Mouse (Mus musculus): ENCODE measurements around the gene Mill2. TPM values are rescaled to one million over a fixed set of nuclear protein-coding genes. Genes with fewer than 3 reads are reported as not detected.
"Not testable (repeated sequence)": the region's sequence is repeated elsewhere in the genome, so short reads cannot be mapped to it uniquely, and the experiment has no call there.

Gene Mill2
- total RNA-seq (2012; rRNA removed) = 0.04 and 0.21 TPM in 2 replicates

DNA sequence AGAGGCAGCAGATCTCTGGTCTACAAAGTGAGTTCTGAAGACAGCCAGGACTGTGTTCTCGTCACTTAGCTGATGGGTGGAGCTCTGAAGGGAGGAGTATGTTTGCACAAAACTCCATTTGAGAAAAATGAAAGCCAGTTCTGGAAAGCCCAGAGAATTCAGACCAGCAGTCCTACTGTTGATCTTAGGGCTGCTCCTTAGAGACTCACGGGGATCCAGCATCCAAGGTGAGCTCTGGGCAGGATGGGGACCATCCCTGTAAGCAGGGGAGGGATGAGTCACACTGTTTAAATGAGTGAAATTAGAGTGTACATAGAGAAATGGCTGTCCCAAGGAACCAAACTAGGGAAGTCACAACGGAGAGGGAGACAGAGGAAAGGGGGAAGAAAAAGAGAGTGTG, at the start of gene Mill2:
Mill2 (plus strand) TSS at position 102 of the 400 bp plus-strand sequence.
- peaks cover 1 to 10% of the 10 kb centered on the region in 2 experiments; a peak in 3 of 4 replicates for H3K4me1 ChIP-seq (ENCODE audit: control insufficient read depth in 2 of 2, insufficient read depth in 2 of 2, low read length in 2 of 2, poor library complexity in 1 of 2)
- no peak for DNase-seq (ENCODE audit: low read depth, low spot score)
- H3K27ac ChIP-seq (ENCODE audit: insufficient read depth, low read depth, low read length, poor library complexity, severe bottlenecking) = peak within 1 kb of the TSS; percentile 71
- in situ Hi-C loops (cut with MboI; ENCODE audit: low sequenced_read_pairs in 2 of 2, unreplicated experiment in 2 of 2) = no loop called here
- H3K4me3 ChIP-seq (ENCODE audit: insufficient read depth in 1 of 2, low read depth in 1 of 2, low read length in 2 of 2, poor library complexity in 1 of 2, severe bottlenecking in 1 of 2) = peak within 1 kb of the TSS; percentile 5 to 53
- no peaks in the 10 kb centered on the region for H3K9me3 ChIP-seq (ENCODE audit: control insufficient read depth, insufficient read depth, low read depth, low read length)
- H3K36me3 ChIP-seq (ENCODE audit: control insufficient read depth, insufficient read depth, low read length, poor library complexity, severe bottlenecking) = no peaks in the 10 kb centered on the region
- TF ChIP-seq MAFK (IDR thresholded peaks at IDR 0.05; ENCODE audit: insufficient read depth, low read depth, low read length) = no peak
- TF ChIP-seq ZNF384 (IDR thresholded peaks at IDR 0.05; ENCODE audit: low read depth, low read length) = no peak
- TF ChIP-seq HCFC1 (IDR thresholded peaks at IDR 0.05; ENCODE audit: borderline replicate concordance, insufficient read depth, low read length) = no peak
- no peak for TF ChIP-seq ZC3H11A (IDR thresholded peaks at IDR 0.05; ENCODE audit: borderline replicate concordance, low read depth, low read length)
- no peak for TF ChIP-seq CHD2 (IDR thresholded peaks at IDR 0.05; ENCODE audit: low read depth, low read length)
- H3K9ac ChIP-seq (ENCODE audit: insufficient read depth, low read depth, low read length, poor library complexity, severe bottlenecking) = peak within 1 kb of the TSS; percentile 38; the same call in 1 of the 2 replicates

DNA sequence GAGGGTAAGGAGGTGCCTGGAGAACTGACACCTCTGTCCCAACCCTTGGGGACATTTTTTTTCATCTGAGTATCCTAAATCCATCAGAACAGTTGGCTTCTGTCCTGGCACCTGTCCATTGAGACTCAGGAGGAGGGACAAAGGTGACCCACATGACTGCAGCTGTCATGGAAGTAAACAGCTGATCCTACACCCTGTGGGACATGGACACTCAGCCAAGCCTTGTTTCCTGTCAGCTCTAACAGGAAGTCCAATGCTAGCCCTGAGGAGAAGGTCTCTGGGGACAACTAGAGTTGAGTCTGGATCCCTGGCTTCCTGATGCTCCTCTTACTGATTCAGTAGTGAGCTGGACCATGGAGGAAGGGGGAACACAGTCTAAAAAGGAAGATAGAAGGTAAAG, 49.1 kb upstream of the Mill2 start:
- not testable (repeated sequence) for H3K27ac ChIP-seq (ENCODE audit: insufficient read depth, low read depth, low read length, poor library complexity, severe bottlenecking); H3K9ac ChIP-seq (ENCODE audit: insufficient read depth, low read depth, low read length, poor library complexity, severe bottlenecking); DNase-seq (ENCODE audit: low read depth, low spot score); H3K4me1 ChIP-seq (ENCODE audit: control insufficient read depth in 2 of 2, insufficient read depth in 2 of 2, low read length in 2 of 2, poor library complexity in 1 of 2); H3K9me3 ChIP-seq (ENCODE audit: control insufficient read depth, insufficient read depth, low read depth, low read length); H3K36me3 ChIP-seq (ENCODE audit: control insufficient read depth, insufficient read depth, low read length, poor library complexity, severe bottlenecking); H3K4me3 ChIP-seq (ENCODE audit: insufficient read depth in 1 of 2, low read depth in 1 of 2, low read length in 2 of 2, poor library complexity in 1 of 2, severe bottlenecking in 1 of 2)
- in situ Hi-C loops (cut with MboI; ENCODE audit: low sequenced_read_pairs in 2 of 2, unreplicated experiment in 2 of 2) = loop anchor here in 1 of 2 experiments (10.0 kb wide), 1 partner anchor 66 kb away; no protein-coding TSS in a partner anchor

DNA sequence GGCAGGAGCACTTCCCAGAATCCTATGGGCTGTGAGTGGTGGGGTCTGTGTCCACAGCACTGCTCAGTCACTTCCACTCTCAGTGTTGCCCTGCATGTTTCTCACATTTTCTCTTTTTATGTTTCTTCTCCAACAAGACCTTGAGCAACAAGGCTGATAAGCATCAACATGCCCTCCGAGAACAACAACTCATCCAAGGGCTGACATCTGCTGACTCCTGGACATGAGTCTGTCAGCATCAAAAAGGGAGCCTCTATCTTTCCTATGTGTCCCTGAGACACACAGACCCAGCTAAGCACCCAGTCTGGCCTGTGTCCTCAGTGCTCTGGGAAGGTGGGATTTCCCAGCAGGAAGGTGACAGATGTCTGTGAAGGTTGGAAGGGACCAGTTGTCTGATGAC, 41.3 kb upstream of the Mill2 start, which contains the start of gene Psg19:
Psg19 (minus strand) TSS at position 101 of the 400 bp plus-strand sequence.
- Histone ChIP-seq H3K4me3 (ENCODE audit: insufficient read depth in 1 of 2, low read depth in 1 of 2, low read length in 2 of 2, poor library complexity in 1 of 2, severe bottlenecking in 1 of 2) (no peak within 1 kb of the TSS), H3K4me1 (ENCODE audit: control insufficient read depth in 2 of 2, insufficient read depth in 2 of 2, low read length in 2 of 2, poor library complexity in 1 of 2) (no peaks in the 10 kb centered on the region), H3K36me3 (ENCODE audit: control insufficient read depth, insufficient read depth, low read length, poor library complexity, severe bottlenecking) (no peaks in the 10 kb centered on the region), H3K9ac (ENCODE audit: insufficient read depth, low read depth, low read length, poor library complexity, severe bottlenecking) (no peak within 1 kb of the TSS), H3K27ac (ENCODE audit: insufficient read depth, low read depth, low read length, poor library complexity, severe bottlenecking) (no peak within 1 kb of the TSS), H3K9me3 (ENCODE audit: control insufficient read depth, insufficient read depth, low read depth, low read length) (no peaks in the 10 kb centered on the region)
- TF ChIP-seq ZC3H11A (IDR thresholded peaks at IDR 0.05; ENCODE audit: borderline replicate concordance, low read depth, low read length) (no peak), ZNF384 (IDR thresholded peaks at IDR 0.05; ENCODE audit: low read depth, low read length) (no peak), MAFK (IDR thresholded peaks at IDR 0.05; ENCODE audit: insufficient read depth, low read depth, low read length) (no peak), HCFC1 (IDR thresholded peaks at IDR 0.05; ENCODE audit: borderline replicate concordance, insufficient read depth, low read length) (no peak), CHD2 (IDR thresholded peaks at IDR 0.05; ENCODE audit: low read depth, low read length) (no peak)
- in situ Hi-C loops (cut with MboI; ENCODE audit: low sequenced_read_pairs in 2 of 2, unreplicated experiment in 2 of 2) = loop anchor here (5.0 to 10.0 kb wide), 2 partner anchors 71 to 74 kb away; no protein-coding TSS in a partner anchor
- DNase-seq (ENCODE audit: low read depth, low spot score) = no peak

DNA sequence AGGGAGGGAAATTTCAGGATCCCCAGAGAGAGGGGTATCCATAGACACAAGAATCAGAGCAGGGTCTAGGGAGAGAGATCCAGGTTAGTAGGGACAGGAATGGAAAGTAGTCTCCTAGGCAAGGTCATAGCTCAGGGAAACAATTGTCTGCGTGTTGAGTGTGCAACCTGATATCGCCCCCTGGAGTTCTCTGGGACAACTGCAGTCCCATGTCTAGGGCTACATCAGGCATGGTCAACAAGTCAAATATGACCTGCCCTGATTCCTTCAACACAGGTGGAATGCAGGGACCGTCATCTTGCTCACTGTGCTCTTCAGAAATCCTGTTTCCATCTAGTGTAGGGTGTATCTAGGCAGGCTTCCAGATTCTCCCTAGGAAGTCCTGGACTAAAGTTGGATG, 40.6 kb upstream of the Mill2 start:
- in situ Hi-C loops (cut with MboI; ENCODE audit: low sequenced_read_pairs in 2 of 2, unreplicated experiment in 2 of 2) = loop anchor here (5.0 to 10.0 kb wide), 2 partner anchors 72 to 74 kb away; no protein-coding TSS in a partner anchor
- Histone ChIP-seq H3K4me1 (ENCODE audit: control insufficient read depth in 2 of 2, insufficient read depth in 2 of 2, low read length in 2 of 2, poor library complexity in 1 of 2) (no peaks in the 10 kb centered on the region), H3K9ac (ENCODE audit: insufficient read depth, low read depth, low read length, poor library complexity, severe bottlenecking) (no peak overlapping the region), H3K27ac (ENCODE audit: insufficient read depth, low read depth, low read length, poor library complexity, severe bottlenecking) (no peak overlapping the region), H3K9me3 (ENCODE audit: control insufficient read depth, insufficient read depth, low read depth, low read length) (no peaks in the 10 kb centered on the region), H3K36me3 (ENCODE audit: control insufficient read depth, insufficient read depth, low read length, poor library complexity, severe bottlenecking) (no peaks in the 10 kb centered on the region), H3K4me3 (ENCODE audit: insufficient read depth in 1 of 2, low read depth in 1 of 2, low read length in 2 of 2, poor library complexity in 1 of 2, severe bottlenecking in 1 of 2) (no peak overlapping the region)
- TF ChIP-seq ZNF384 (IDR thresholded peaks at IDR 0.05; ENCODE audit: low read depth, low read length) = no peak
- no peak for TF ChIP-seq MAFK (IDR thresholded peaks at IDR 0.05; ENCODE audit: insufficient read depth, low read depth, low read length)
- TF ChIP-seq CHD2 (IDR thresholded peaks at IDR 0.05; ENCODE audit: low read depth, low read length) = no peak
- no peak for TF ChIP-seq ZC3H11A (IDR thresholded peaks at IDR 0.05; ENCODE audit: borderline replicate concordance, low read depth, low read length)
- TF ChIP-seq HCFC1 (IDR thresholded peaks at IDR 0.05; ENCODE audit: borderline replicate concordance, insufficient read depth, low read length) = no peak
- peak; percentile 17 for DNase-seq (ENCODE audit: low read depth, low spot score)

DNA sequence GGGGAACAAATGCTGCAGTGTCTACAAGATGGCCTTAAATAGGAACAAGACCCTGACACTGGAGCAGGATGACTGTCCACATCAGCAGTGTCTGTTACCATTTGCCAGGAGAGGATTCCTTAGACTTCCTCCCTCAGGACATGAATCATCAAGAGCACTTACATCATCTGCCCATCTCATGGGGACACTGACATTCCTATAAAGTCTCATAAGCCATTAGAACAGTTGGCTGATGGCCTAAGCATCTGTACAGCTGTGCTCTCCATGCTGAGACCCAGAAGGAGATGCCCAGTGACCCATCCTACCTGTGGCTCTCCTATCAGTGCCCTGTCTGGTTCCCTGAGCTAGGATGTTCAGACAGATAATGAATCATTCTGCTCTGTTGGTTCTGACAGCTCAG, 36.2 kb upstream of the Mill2 start:
- TF ChIP-seq HCFC1 (IDR thresholded peaks at IDR 0.05; ENCODE audit: borderline replicate concordance, insufficient read depth, low read length) = no peak
- TF ChIP-seq MAFK (IDR thresholded peaks at IDR 0.05; ENCODE audit: insufficient read depth, low read depth, low read length) = no peak
- no peak for TF ChIP-seq ZC3H11A (IDR thresholded peaks at IDR 0.05; ENCODE audit: borderline replicate concordance, low read depth, low read length)
- no peak for TF ChIP-seq CHD2 (IDR thresholded peaks at IDR 0.05; ENCODE audit: low read depth, low read length)
- no peak for TF ChIP-seq ZNF384 (IDR thresholded peaks at IDR 0.05; ENCODE audit: low read depth, low read length)
- no peak for DNase-seq (ENCODE audit: low read depth, low spot score)
- H3K4me1 ChIP-seq (ENCODE audit: control insufficient read depth in 2 of 2, insufficient read depth in 2 of 2, low read length in 2 of 2, poor library complexity in 1 of 2) = no peaks in the 10 kb centered on the region
- in situ Hi-C loops (cut with MboI; ENCODE audit: low sequenced_read_pairs in 2 of 2, unreplicated experiment in 2 of 2) = loop anchor here in 1 of 2 experiments (25.0 kb wide), 1 partner anchor 591 kb away; no protein-coding TSS in a partner anchor
- no peaks in the 10 kb centered on the region for H3K36me3 ChIP-seq (ENCODE audit: control insufficient read depth, insufficient read depth, low read length, poor library complexity, severe bottlenecking)
- H3K9ac ChIP-seq (ENCODE audit: insufficient read depth, low read depth, low read length, poor library complexity, severe bottlenecking) = no peak overlapping the region
- no peak overlapping the region for H3K27ac ChIP-seq (ENCODE audit: insufficient read depth, low read depth, low read length, poor library complexity, severe bottlenecking)
- H3K9me3 ChIP-seq (ENCODE audit: control insufficient read depth, insufficient read depth, low read depth, low read length) = no peaks in the 10 kb centered on the region
- H3K4me3 ChIP-seq (ENCODE audit: insufficient read depth in 1 of 2, low read depth in 1 of 2, low read length in 2 of 2, poor library complexity in 1 of 2, severe bottlenecking in 1 of 2) = no peak overlapping the region
